Mouse (Mus musculus) bone marrow, adult 2 months (tissue): ENCODE data around the gene Zfr. TPM values are rescaled to one million over a fixed set of nuclear protein-coding genes. Genes with fewer than 3 reads are reported as not detected.

Experiments
- H3K27ac ChIP-seq: fragments of 200-500 bp; 2 replicates; pipeline ENCODE4 v1.5.1; 2012; ENCODE audit warnings: low read depth, mild to moderate bottlenecking, control low read depth, inconsistent platforms, low read length; ENCODE audit not compliant: control insufficient read depth, poor library complexity, insufficient read depth
- H3K4me1 ChIP-seq: fragments of 200-500 bp; 2 replicates; pipeline ENCODE4 v1.6.1; 2011; ENCODE audit warnings: low read length; ENCODE audit not compliant: control insufficient read depth, insufficient read depth
- H3K4me3 ChIP-seq: fragments of 200-500 bp; replicated peaks from 2 replicates; pipeline ENCODE3; 2011; ENCODE audit warnings: mild to moderate bottlenecking, low read depth, low read length, control low read depth; ENCODE audit not compliant: control insufficient read depth
- CTCF ChIP-seq: fragments of 200-500 bp; IDR thresholded peaks from 2 replicates; pipeline ENCODE4 v1.5.1; 2011; ENCODE audit warnings: low read length, control low read depth; ENCODE audit not compliant: control insufficient read depth, insufficient read depth
- POLR2A ChIP-seq: fragments of 200-500 bp; IDR thresholded peaks from 2 replicates; pipeline ENCODE4 v1.6.1; 2011; ENCODE audit warnings: low read depth, mild to moderate bottlenecking, control low read depth, low read length, borderline replicate concordance; ENCODE audit not compliant: control insufficient read depth
- WGBS: fragments of 180-500 bp; shearing (Covaris S2); methylation state at CpG from one replicate; pipeline ENCODE4 v1.1.7; 2018; 5-methylcytosine and 5-hydroxymethylcytosine counted together
- polyA plus RNA-seq: library from polyadenylated mRNA; stranded (reverse); fragments of >200 nt; gene quantifications from 2 replicates; pipeline ENCODE4 v1.2.4, GENCODE M21; 2011; ENCODE audit warnings: low replicate concordance; ENCODE audit not compliant: missing spikeins, insufficient read depth, insufficient read length

Gene Zfr
- polyA plus RNA-seq, 1 experiment = 57.5 TPM

- no peak for TF ChIP-seq POLR2A
- TF ChIP-seq CTCF = no peak
- Histone ChIP-seq H3K4me1 (peaks cover 3% of the 10 kb centered on the region; the same call in 1 of the 2 replicates), H3K27ac (no peak overlapping the region; the same call in 1 of the 2 replicates), H3K4me3 (peak overlapping the region; percentile 48)
- WGBS = 60% methylated on average over 10 of the region's 10 CpGs
Observed at GRCm38 (mm10) chr15:12203512-12204318, 86.1 kb downstream of the Zfr start.

DNA sequence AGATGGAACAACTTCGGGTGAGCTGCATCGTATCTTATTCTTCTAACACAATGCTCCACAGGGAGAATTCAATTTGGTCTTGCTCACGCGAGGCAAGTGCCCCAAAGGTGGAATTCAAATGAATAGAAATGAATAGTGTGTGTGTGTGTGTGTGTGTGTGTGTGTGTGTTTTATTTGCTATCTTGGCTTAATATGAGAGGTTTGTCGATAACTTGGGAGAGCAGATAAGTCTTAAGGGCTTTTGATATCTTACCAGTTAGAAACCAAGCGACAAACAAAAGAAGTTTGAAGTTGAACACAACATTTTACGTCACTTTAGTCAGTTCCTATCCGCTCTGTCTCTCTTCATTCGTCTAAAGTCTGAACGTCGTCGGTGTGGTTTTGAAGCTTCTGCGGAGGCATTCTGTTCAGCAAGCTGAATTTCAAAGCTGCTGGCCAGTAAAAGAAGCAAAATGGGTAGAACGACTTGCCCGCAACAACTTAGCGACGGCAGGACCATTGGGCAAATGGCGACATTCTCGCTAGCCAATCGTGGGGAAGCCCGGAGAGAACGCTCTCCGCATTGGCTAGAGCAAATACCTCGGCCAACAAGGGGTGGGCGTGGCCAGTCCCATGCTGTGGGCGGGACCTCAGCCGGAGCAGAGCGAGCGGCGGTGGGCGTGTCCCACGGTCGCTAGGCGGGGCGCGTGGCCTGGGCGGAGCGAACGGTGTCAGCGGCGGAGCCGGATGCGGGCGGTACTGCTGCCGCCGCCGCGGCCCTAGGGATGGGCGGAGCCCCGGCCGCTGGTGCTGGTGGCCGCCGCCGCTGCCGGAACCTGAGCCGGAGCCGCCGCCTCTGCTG, 86.9 kb downstream of the Zfr start, which contains the start of gene Mtmr12:
TSS of gene Mtmr12 (plus strand) at position 710 of the 841 bp plus-strand sequence.
- WGBS = under 1% methylated on average over 58 of the region's 58 CpGs
- peaks cover 3% of the 10 kb centered on the region; the same call in 1 of the 2 replicates for H3K4me1 ChIP-seq
- TF ChIP-seq CTCF (no peak), POLR2A (peak; percentile 83)
- H3K27ac ChIP-seq = peak within 1 kb of the TSS; percentile 98
- H3K4me3 ChIP-seq = peak within 1 kb of the TSS; percentile 70

DNA sequence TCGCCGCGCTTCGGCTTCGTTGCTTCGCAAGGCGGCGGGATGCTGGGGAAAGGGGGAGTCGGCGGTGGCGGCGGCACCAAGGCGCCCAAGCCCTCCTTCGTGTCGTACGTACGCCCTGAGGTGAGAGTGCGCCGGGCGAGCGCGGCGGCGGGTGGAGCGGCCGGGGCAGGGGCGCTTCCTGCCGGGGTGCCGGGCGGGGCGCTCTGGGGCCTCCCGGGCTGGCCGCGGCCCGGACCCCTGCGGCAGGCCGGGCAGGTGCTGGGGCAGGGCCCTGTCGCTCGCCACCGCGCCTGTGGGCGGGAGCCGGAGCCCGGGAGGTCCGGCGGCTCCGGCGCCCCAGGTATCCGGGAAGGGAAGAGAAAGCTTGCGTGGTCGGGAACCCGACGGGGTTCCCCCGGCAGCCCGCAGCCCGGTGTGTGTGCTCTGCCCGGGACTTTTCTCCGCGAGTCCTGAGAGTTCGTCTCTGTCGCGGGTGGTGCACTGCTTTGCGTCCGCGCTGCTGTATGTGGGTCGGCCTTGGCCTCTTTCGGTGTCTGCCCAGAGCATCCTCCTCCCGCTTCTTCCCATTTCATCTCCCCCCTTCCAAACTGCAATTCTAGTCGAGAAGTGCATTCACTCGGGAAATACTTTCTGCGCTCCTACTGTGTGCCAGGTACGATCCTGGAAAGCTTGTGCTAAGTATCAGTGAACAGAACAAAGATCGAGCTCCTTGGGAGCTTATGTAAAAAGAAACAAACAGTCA, 87.7 kb downstream of the Zfr start:
- Histone ChIP-seq H3K27ac (peak overlapping the region; percentile 98), H3K4me3 (peak overlapping the region; percentile 70), H3K4me1 (peaks cover 3% of the 10 kb centered on the region; the same call in 1 of the 2 replicates)
- WGBS = under 1% methylated on average over 64 of the region's 73 CpGs
- TF ChIP-seq POLR2A = no peak
- no peak for TF ChIP-seq CTCF

DNA sequence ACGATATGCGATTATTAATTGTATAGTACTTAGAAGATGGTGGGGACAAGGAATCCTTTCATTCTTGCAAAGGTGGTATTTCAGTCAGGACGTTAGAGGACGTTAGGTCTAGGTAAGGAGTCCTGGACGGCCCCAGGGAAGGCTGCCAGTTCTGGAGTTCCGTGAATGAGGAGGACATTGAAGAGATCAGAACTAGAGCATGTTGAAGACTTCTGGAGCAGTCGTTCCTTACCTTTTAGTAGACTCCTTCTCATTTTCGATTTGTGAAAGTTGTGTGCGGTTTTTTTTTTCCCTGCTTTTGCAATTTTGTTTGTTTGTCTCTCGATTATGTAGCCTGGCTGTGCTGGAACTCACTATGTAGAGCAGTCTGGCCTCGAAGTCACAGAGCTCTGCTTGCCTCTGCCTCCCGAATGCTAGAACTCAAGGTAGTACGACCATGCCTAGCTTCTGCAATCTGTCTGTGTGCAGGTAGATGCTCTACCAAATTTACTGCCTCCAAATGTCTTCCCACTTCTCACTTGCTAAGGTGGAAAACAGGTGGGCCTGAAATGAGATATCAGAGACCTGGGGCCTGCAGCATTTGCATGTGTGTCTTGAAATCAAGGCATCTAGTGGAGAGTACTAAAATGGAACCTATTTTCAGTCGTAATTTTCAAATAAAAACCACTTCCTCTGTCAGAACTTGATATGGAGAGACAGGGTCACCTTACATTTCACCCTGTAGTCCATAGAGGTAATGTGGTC, 88.4 kb downstream of the Zfr start:
- Histone ChIP-seq H3K4me3 (peak overlapping the region; percentile 70), H3K27ac (no peak overlapping the region), H3K4me1 (peaks cover 3% of the 10 kb centered on the region; the same call in 1 of the 2 replicates)
- TF ChIP-seq POLR2A (no peak), CTCF (no peak)
- WGBS = 8% methylated on average over 14 of the region's 14 CpGs

DNA sequence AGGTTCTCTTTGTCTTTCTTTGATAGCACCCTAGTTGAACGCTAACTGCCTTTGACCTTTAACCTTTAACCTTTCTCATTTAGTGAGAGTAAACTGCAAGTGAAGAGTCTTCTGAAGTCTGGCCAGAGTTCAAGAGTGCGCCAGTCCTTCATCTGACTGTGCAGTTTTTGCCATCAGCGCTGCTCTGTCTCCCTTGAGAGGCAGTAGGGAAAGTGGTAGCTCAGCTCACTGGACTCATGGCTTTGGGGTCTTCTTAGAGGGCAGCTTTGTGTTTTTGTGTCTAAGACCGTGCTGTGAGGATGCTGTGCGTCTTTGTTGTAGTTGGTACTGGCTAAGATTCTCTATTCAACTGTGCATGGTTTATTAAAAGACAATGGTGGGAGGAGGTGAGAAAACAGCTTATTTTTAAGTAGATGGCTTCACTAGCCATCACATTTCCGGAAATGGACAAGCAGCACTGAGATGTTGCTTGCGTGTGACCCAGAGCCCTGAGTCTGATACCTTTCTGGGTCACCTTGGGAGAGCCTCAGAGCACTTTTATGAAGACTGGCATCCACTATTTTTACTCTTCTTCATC, 89.1 kb downstream of the Zfr start:
- WGBS = 61% methylated on average over 7 of the region's 7 CpGs
- Histone ChIP-seq H3K27ac (no peak overlapping the region), H3K4me3 (no peak overlapping the region), H3K4me1 (peaks cover 6% of the 10 kb centered on the region)
- no peak for TF ChIP-seq POLR2A
- no peak for TF ChIP-seq CTCF

DNA sequence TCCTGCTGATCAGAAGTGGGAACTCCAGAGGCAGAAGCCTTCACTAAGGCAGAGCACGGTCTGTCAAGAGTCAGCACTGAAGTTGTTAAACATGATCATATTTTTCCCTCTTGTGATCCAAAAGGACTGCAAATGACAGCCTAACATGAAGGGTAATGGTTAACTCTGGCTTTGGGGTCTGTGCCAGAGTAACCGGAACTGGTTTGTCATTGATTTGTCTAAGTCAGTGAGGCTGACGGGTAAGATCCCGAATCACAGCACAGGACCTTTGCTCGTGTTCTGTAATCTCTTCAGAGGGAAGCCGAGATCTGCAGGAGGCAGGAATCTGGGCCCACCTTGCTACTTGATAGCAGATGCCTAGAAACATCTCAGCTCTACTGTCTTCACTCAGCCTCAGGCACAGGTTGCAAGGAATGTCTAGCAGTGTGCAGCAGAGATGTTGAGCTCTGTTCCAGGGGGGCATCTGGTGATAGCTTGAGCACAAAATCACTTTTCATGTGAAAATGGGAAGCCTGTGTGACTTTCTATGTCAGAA, 90.0 kb downstream of the Zfr start:
- H3K27ac ChIP-seq = no peak overlapping the region
- no peak overlapping the region for H3K4me3 ChIP-seq
- TF ChIP-seq CTCF = no peak
- no peak for TF ChIP-seq POLR2A
- WGBS = 87% methylated on average over 6 of the region's 6 CpGs
- H3K4me1 ChIP-seq = peaks cover 7% of the 10 kb centered on the region

GRCm38 (mm10) chr15:12211577-12211976, 93.9 kb downstream of the Zfr start:
- peaks cover 8% of the 10 kb centered on the region for H3K4me1 ChIP-seq
- no peak for TF ChIP-seq POLR2A
- 19% methylated on average over 8 of the region's 8 CpGs for WGBS
- no peak overlapping the region for H3K27ac ChIP-seq
- no peak overlapping the region for H3K4me3 ChIP-seq
